Comparison of ENCODE assay signal across 19 mouse cellular contexts in genomic region chr13:51363390-51363789, GRCm38 (mm10). TPM values are rescaled to one million over a fixed set of nuclear protein-coding genes. Genes with fewer than 3 reads are reported as not detected.
"Had no signal": no experiment of that assay in that cellular context is flagged by ENCODE, and none has a peak within 500 bp of the region (broad histone marks: within the 10 kb centered on the region; RNA-seq: fewer than 3 reads in every experiment).

No protein-coding gene starts in this region.

- H3K27ac ChIP-seq: intestine, embryonic 15.5 days; kidney, embryonic 15.5 days; left cerebral cortex, adult 2 months; limb, embryonic 12.5 days; limb, embryonic 15.5 days; liver, embryonic 14.5 days; macrophage; neural tube, embryonic 12.5 days had no signal

- H3K9me3 ChIP-seq: intestine, embryonic 15.5 days; kidney, embryonic 15.5 days; limb, embryonic 12.5 days; limb, embryonic 15.5 days; neural tube, embryonic 12.5 days had no signal

- H3K36me3 ChIP-seq: intestine, embryonic 15.5 days; kidney, embryonic 15.5 days; limb, embryonic 12.5 days; limb, embryonic 15.5 days; neural tube, embryonic 12.5 days had no signal

- H3K4me3 ChIP-seq: intestine, embryonic 15.5 days; kidney, embryonic 15.5 days; left cerebral cortex, adult 2 months; limb, embryonic 12.5 days; limb, embryonic 15.5 days; neural tube, embryonic 12.5 days had no signal

- H3K4me1 ChIP-seq: intestine, embryonic 15.5 days; limb, embryonic 12.5 days; limb, embryonic 15.5 days; neural tube, embryonic 12.5 days had no signal

- H3K27me3 ChIP-seq: intestine, embryonic 15.5 days; kidney, embryonic 15.5 days; limb, embryonic 12.5 days; limb, embryonic 15.5 days; neural tube, embryonic 12.5 days had no signal

- ATAC-seq: intestine, embryonic 15.5 days; liver, postnatal 0 days had no signal

- H3K4me2 ChIP-seq: intestine, embryonic 15.5 days; kidney, embryonic 15.5 days; limb, embryonic 12.5 days; limb, embryonic 15.5 days; liver, embryonic 11.5 days; neural tube, embryonic 12.5 days had no signal

- H3K9ac ChIP-seq: intestine, embryonic 15.5 days; kidney, embryonic 15.5 days; limb, embryonic 12.5 days; limb, embryonic 15.5 days; liver, embryonic 14.5 days; liver, postnatal 0 days; neural tube, embryonic 12.5 days had no signal

- DNase-seq: kidney, adult 11 months; kidney, adult 8-10 months; kidney, postnatal 10 days; kidney, postnatal 36 days; layer of hippocampus, postnatal 36 days; liver, postnatal 0 days; midbrain, embryonic 14.5 days; retina, postnatal 1 day; thymus, adult 18-20 months; thymus, postnatal 36 days had no signal

RNA-seq across cellular contexts. Expression of gene S1pr3, which starts 45.0 kb away (rescaled TPM):
- polyA plus RNA-seq: macrophage had no signal
